Mouse (Mus musculus) hindbrain, postnatal 0 days (tissue): Measurements from ENCODE around the gene Srsf1. TPM values are rescaled to one million over a fixed set of nuclear protein-coding genes. Genes with fewer than 3 reads are reported as not detected.

Experiments used
- ATAC-seq: fragments of 200-750 bp; cut with Nextera tagmentation; 2 replicates; pipeline ENCODE4 v1.8.0; 2017; ENCODE audit warnings: mild to moderate bottlenecking, moderate TSS enrichment, moderate library complexity
- DNase-seq: peaks from one replicate; pipeline ENCODE4 v3.0.0-alpha.2; 2015; ENCODE audit warnings: low spot score
- H3K27ac ChIP-seq: fragments of 300-500 bp; sonication (generic); 2 replicates; pipeline ENCODE4 v1.5.1; 2014; ENCODE audit warnings: mild to moderate bottlenecking
- H3K27me3 ChIP-seq: fragments of 300-500 bp; sonication (generic); 2 replicates; pipeline ENCODE4 v1.6.1; 2014; ENCODE audit warnings: low read length, mixed read lengths; ENCODE audit not compliant: insufficient read depth
- H3K36me3 ChIP-seq: fragments of 300-500 bp; sonication (generic); 2 replicates; pipeline ENCODE4 v1.6.1; 2014; ENCODE audit warnings: low read length, mixed read lengths; ENCODE audit not compliant: insufficient read depth
- H3K4me1 ChIP-seq: fragments of 300-500 bp; sonication (generic); 2 replicates; pipeline ENCODE4 v1.6.1; 2014; ENCODE audit warnings: antibody characterized with exemption, low read length, mixed read lengths; ENCODE audit not compliant: insufficient read depth
- H3K4me2 ChIP-seq: fragments of 300-500 bp; sonication (generic); 2 replicates; pipeline ENCODE4 v1.6.1; 2014; ENCODE audit warnings: low read depth, mild to moderate bottlenecking, low read length, moderate library complexity, mixed read lengths
- H3K4me3 ChIP-seq: fragments of 300-500 bp; sonication (generic); 2 replicates; pipeline ENCODE4 v1.5.1; 2014; ENCODE audit warnings: low read length
- H3K9ac ChIP-seq: fragments of 300-500 bp; sonication (generic); replicated peaks from 2 replicates; pipeline ENCODE4 v1.6.1; 2014; ENCODE audit warnings: mild to moderate bottlenecking, low read length, moderate library complexity, mixed read lengths
- H3K9me3 ChIP-seq: fragments of 300-500 bp; sonication (generic); 2 replicates; pipeline ENCODE4 v1.6.1; 2016; ENCODE audit warnings: low read length, mixed read lengths
- CTCF ChIP-seq: IDR thresholded peaks from 2 replicates; pipeline ENCODE4 v1.5.1; 2016; ENCODE audit warnings: antibody characterized with exemption, control low read depth, low read depth
- WGBS: fragments of 180-500 bp; shearing (Covaris S2); extraction: QIAGEN DNeasy Blood & Tissue Kit; methylation state at CpG from one replicate; pipeline ENCODE4 v1.1.7; 2014; 5-methylcytosine and 5-hydroxymethylcytosine counted together
- polyA plus RNA-seq: library from polyadenylated mRNA; unstranded; fragments of >200 nt; fragmentation: Nextera tagmentation; extraction: Ambion mirVana; gene quantifications from 2 replicates; pipeline ENCODE4 v1.2.1, GENCODE M21; 2015
- total RNA-seq: library from RNA; depleted of rRNA; stranded (reverse); fragments of >200 nt; gene quantifications from 2 replicates; pipeline ENCODE4 v1.2.3, GENCODE M21; 2014; rRNA removed

Gene Srsf1
- total and polyA plus RNA-seq, 2 experiments from 2014 or later, result 124 to 332 TPM

DNA sequence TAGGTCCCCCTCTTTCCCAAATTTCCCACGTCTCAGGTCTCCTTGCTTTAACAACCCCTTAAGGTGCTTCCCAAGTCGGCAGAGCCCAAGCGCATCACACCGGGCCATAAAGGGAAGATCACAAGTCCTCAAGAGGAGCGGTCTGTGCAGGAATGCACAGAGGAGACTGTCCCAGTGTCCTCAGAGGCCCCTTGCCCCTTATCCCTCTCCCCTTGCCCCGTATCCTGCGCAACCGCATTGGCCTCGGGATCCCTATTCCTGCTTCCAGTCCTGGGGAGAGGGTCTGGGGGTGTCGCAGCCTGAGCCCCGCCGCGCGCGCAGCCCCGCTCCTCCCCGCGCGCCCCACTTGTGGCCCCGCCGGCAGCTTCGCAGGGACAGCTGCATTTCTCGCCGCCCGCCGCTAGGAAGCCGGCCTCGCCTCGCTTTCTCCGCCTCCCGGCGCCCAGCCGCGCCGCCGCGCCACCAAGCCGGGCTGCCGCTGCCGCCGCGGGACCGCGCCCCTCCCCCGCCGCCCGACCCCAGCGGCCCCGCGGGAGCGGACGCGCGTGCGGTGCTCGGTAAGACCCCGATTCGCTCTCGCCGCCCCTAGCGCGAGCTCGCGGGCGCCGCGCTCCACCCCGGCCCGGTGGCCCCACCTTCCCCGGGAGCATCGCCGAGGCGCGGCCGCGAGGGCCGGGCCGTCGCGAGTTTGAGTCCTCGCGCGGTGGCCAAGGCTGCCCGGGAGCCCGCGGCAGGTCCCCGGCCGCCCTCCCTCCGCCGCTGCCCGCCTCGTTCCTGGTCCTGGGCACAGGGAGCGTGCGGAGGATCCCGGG, 51.8 kb downstream of the Srsf1 start:
- DNase-seq (peak; percentile 86), ATAC-seq (peak; percentile 76)
- peak overlapping the region; percentile 97 for H3K9ac ChIP-seq
- under 1% methylated on average over 56 of the region's 95 CpGs for WGBS
- peak overlapping the region; percentile 82 for H3K4me2 ChIP-seq
- peak overlapping the region; percentile 95 for H3K27ac ChIP-seq
- no peak for TF ChIP-seq CTCF
- no peaks in the 10 kb centered on the region for H3K27me3 ChIP-seq
- H3K4me3 ChIP-seq, result peak overlapping the region; percentile 87
- no peaks in the 10 kb centered on the region for H3K9me3 ChIP-seq
- peaks cover 17% of the 10 kb centered on the region for H3K4me1 ChIP-seq
- H3K36me3 ChIP-seq, result no peaks in the 10 kb centered on the region

DNA sequence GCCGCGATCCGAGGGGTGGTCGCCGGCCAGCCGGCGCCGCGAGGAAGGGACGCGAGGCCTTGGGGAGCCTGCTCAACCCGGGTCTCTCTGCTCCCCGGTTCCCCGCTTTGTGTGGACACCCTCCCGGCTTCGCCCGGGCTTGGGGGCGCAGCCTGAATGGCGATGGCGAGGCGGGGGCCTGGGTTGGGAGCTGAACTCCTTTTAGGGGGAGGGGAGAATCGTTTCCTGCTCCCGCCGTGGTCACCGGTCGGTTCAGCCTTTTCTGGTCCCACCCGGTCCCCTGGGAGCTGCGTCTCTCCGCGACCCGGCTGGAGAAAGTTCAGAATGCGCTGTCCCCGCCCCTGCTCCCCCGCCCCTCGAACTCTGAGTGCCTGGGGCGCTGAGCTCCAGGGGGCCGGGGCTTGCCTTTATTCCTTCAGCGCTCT, 52.4 kb downstream of the Srsf1 start:
- Histone ChIP-seq H3K4me2 (peak overlapping the region; percentile 82), H3K4me1 (peaks cover 17% of the 10 kb centered on the region), H3K36me3 (no peaks in the 10 kb centered on the region), H3K27ac (peak overlapping the region; percentile 95), H3K9me3 (no peaks in the 10 kb centered on the region), H3K9ac (peak overlapping the region; percentile 97), H3K27me3 (no peaks in the 10 kb centered on the region), H3K4me3 (peak overlapping the region; percentile 87)
- DNase-seq, result peak; percentile 78
- WGBS, result 1% methylated on average over 33 of the region's 38 CpGs
- ATAC-seq, result peak; percentile 50
- TF ChIP-seq CTCF, result no peak

- TF ChIP-seq CTCF, result no peak
- no peaks in the 10 kb centered on the region for H3K9me3 ChIP-seq
- peaks cover 17% of the 10 kb centered on the region for H3K4me1 ChIP-seq
- no peaks in the 10 kb centered on the region for H3K27me3 ChIP-seq
- WGBS, result 33% methylated on average over 4 of the region's 4 CpGs
- DNase-seq, result no peak
- H3K27ac ChIP-seq, result peak overlapping the region; percentile 41
- peak overlapping the region; percentile 87 for H3K4me3 ChIP-seq
- H3K36me3 ChIP-seq, result no peaks in the 10 kb centered on the region
- H3K9ac ChIP-seq, result peak overlapping the region; percentile 30; the same call in 1 of the 2 replicates
- H3K4me2 ChIP-seq, result peak overlapping the region; percentile 82
- ATAC-seq, result no peak
Observed at GRCm38 (mm10) chr11:88100170-88100569, 53.0 kb downstream of the Srsf1 start.

Other genes starting within 250 kb of the Srsf1 start
- 3.4 and 4.9 TPM in 2 replicates for gene Lpo, start 219.1 kb upstream of the Srsf1 start, total RNA-seq
- gene Lpo, start 219.1 kb upstream of the Srsf1 start, polyA plus RNA-seq, result 3.3 and 4.3 TPM in 2 replicates
- 10.2 and 17.4 TPM in 2 replicates for gene Mks1, start 194.2 kb upstream of the Srsf1 start, total RNA-seq
- 8.0 and 8.4 TPM in 2 replicates for gene Mks1, start 194.2 kb upstream of the Srsf1 start, polyA plus RNA-seq
- 0.68 and 0.89 TPM in 2 replicates for gene Epx, start 171.8 kb upstream of the Srsf1 start, total RNA-seq
- 1.6 and 2.2 TPM in 2 replicates for gene Epx, start 171.8 kb upstream of the Srsf1 start, polyA plus RNA-seq
- gene Olfr462, start 155.1 kb upstream of the Srsf1 start, total RNA-seq, result not detected in 2 replicates
- not detected in 2 replicates for gene Olfr462, start 155.1 kb upstream of the Srsf1 start, polyA plus RNA-seq
- gene Olfr463, start 150.0 kb upstream of the Srsf1 start, total RNA-seq, result not detected in 2 replicates
- gene Olfr463, start 150.0 kb upstream of the Srsf1 start, polyA plus RNA-seq, result not detected in 2 replicates
- gene Olfr464, start 126.4 kb upstream of the Srsf1 start, total RNA-seq, result 0.29 and 0.37 TPM in 2 replicates
- gene Olfr464, start 126.4 kb upstream of the Srsf1 start, polyA plus RNA-seq, result 0.16 TPM in 1 of 2 replicates, not detected in the other
- gene Dynll2, start 59.8 kb upstream of the Srsf1 start, total RNA-seq, result 51.3 and 62.1 TPM in 2 replicates
- gene Dynll2, start 59.8 kb upstream of the Srsf1 start, polyA plus RNA-seq, result 59.7 and 60.5 TPM in 2 replicates
- gene Vezf1, start 20.9 kb downstream of the Srsf1 start, total RNA-seq, result 32.7 and 33.5 TPM in 2 replicates
- gene Vezf1, start 20.9 kb downstream of the Srsf1 start, polyA plus RNA-seq, result 29.2 and 31.9 TPM in 2 replicates
- gene Cuedc1, start 50.7 kb downstream of the Srsf1 start, total RNA-seq, result 33.6 and 44.6 TPM in 2 replicates
- gene Cuedc1, start 50.7 kb downstream of the Srsf1 start, polyA plus RNA-seq, result 35.8 and 40.9 TPM in 2 replicates
- gene Mrps23, start 157.0 kb downstream of the Srsf1 start, total RNA-seq, result 29.0 and 48.7 TPM in 2 replicates
- gene Mrps23, start 157.0 kb downstream of the Srsf1 start, polyA plus RNA-seq, result 66.4 and 67.1 TPM in 2 replicates
- not detected in 2 replicates for gene Ccdc182, start 246.7 kb downstream of the Srsf1 start, total RNA-seq
- 0.15 TPM in 1 of 2 replicates, not detected in the other for gene Ccdc182, start 246.7 kb downstream of the Srsf1 start, polyA plus RNA-seq